Mouse (Mus musculus) common myeloid progenitor, adult 5-6 weeks (primary cell): ENCODE data around the gene Fthl17d. TPM values are rescaled to one million over a fixed set of nuclear protein-coding genes. Genes with fewer than 3 reads are reported as not detected.
"Not testable (repeated sequence)": the region's sequence is repeated elsewhere in the genome, so short reads cannot be mapped to it uniquely, and the experiment has no call there.

Experiments
- ATAC-seq: replicated peaks from 2 replicates; pipeline ENCODE4 v1.8.0; 2016; ENCODE audit warnings: low read depth, mild to moderate bottlenecking, moderate TSS enrichment, inconsistent platforms; ENCODE audit not compliant: poor library complexity, severe bottlenecking
- total RNA-seq: library from RNA; stranded (forward); fragments of 200-1000, 187-1606 nt; gene quantifications from 2 replicates; pipeline ENCODE4 v1.2.3, GENCODE M21; 2017

The Fthl17d gene
- not detected in 2 replicates for total RNA-seq

DNA sequence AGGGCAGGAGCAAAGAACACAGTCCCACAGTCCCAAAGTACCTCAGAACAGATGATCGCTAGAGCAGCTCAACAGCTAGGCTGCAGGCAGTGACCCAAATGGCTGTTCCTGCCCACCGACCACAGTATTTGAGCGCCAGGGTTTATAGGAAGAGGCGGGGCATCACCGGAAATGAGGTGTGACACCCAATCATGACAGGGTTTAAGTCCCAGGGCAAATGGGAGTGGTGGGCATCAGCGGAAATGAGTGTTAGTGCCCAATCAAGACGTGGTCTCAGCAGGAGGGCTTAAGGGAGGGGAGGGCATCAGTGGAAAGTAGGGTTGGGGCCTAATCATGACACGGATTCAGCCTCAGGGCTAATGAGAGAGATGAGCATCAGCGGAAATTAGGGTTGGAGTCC, at the start of gene Fthl17d:
Gene Fthl17d, minus strand, starts transcription at position 101 of the 400 bp plus-strand sequence.
- not testable (repeated sequence) for ATAC-seq

DNA sequence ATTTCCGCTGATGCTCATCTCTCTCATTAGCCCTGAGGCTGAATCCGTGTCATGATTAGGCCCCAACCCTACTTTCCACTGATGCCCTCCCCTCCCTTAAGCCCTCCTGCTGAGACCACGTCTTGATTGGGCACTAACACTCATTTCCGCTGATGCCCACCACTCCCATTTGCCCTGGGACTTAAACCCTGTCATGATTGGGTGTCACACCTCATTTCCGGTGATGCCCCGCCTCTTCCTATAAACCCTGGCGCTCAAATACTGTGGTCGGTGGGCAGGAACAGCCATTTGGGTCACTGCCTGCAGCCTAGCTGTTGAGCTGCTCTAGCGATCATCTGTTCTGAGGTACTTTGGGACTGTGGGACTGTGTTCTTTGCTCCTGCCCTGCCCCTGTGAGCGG, 46.6 kb upstream of the Fthl17d start, which contains the start of gene Fthl17e:
Gene Fthl17e, plus strand, starts transcription at position 301 of the 400 bp plus-strand sequence.
- ATAC-seq = not testable (repeated sequence)

DNA sequence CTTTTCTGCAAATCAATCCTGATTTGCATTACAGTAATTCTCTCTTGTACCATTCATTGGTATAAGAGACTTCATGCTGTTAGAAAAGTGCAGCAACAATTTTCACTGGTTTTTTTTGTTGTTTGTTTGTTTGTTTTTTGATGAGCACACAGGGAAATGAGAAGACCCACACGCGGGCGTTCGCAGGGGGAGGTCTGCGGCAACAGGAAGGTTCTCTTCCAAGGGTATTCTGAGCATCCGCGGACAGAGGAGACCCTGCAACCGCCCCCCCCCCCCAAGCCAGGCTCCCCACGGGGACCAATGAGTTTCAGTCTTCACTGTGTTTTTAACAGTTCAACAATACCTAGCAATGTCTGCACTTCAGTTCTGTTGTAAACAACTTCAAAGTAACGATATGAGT, 32.9 kb upstream of the Fthl17d start:
- no peak for ATAC-seq

DNA sequence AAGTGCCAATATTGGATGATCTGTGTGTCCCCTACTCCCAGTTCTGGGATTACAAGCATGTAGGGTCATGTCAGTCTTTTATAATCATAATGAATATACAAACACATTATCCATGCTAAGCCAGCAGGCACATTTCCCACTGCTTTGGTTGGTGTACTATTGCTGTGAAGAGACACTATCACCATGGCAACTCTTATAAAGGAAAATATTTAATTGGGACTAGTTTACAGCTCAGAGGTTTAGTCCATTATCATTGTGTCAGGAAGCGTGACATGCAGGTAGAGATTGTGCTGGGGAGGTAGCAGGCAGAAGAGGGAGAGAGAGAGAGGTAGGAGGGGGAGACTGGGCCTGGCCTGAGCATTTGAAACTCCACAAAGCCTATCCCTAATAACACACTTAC, 29.5 kb upstream of the Fthl17d start:
- ATAC-seq = no peak

DNA sequence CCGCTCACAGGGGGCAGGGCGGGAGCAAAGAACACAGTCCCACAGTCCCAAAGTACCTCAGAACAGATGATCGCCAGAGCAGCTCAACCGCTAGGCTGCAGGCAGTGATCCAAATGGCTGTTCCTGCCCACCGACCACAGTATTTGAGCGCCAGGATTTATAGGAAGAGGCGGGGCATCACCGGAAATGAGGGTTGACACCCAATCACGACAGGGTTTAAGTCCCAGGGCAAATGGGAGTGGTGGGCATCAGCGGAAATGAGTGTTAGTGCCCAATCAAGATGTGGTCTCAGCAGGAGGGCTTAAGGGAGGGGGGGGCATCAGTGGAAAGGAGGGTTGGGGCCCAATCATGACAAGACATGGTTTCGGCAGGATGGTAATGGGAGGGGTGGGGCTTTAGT, 10.1 kb downstream of the Fthl17d start, which contains the start of gene Fthl17c:
Gene Fthl17c, minus strand, starts transcription at position 101 of the 400 bp plus-strand sequence.
- not testable (repeated sequence) for ATAC-seq

DNA sequence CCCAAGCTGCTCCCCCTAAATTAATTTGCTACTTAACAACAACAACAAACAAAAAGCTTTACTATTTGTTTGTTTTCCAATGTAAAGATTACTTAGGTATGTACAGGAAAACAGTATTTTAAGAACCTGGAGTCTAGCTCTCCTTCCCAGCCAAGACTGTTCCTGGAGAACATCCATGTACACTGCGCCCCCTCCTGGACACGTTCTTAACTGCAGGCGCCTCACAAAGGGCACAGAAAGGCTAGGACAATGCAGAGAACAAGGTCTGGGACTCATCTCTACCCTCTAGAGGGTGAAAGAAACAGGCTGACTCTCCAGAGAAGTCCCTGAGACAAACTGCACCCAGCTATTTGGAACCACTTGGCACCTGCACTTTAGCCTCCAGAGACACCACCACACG, 21.9 kb downstream of the Fthl17d start:
- not testable (repeated sequence) for ATAC-seq

DNA sequence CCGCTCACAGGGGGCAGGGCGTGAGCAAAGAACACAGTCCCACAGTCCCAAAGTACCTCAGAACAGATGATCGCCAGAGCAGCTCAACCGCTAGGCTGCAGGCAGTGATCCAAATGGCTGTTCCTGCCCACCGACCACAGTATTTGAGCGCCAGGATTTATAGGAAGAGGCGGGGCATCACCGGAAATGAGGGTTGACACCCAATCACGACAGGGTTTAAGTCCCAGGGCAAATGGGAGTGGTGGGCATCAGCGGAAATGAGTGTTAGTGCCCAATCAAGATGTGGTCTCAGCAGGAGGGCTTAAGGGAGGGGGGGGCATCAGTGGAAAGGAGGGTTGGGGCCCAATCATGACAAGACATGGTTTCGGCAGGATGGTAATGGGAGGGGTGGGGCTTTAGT, 23.7 kb downstream of the Fthl17d start, which contains the start of gene Fthl17b:
Gene Fthl17b, minus strand, starts transcription at position 101 of the 400 bp plus-strand sequence.
- ATAC-seq = not testable (repeated sequence)

DNA sequence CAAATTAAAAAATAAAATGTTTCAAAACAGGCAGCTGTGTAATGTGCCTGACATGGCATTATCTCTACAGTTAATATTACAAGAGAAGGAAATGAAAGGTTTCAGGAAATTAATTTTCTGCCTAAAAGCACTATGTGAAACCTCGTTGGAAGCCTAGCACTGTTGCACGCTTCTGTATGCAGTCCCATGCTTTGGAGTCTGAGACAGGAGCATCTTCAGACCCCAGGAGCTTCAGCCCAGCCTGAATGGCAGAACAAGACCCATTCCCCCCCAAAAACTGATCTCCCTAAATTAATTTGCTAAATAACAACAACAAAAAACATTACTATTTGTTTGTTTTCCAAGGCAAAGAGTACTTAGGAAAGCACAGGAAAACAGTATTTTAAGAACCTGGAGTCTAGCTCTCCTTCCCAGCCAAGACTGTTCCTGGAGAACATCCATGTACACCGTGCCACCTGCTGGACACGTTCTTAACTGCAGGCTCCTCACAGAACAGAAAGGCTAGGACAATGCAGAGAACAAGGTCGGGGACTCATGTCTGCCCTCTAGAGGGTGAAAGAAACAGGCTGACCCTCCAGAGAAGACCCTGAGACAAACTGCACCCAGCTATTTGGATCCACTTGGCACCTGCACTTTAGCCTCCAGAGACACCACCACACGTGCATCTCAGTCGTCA, 38.3 kb downstream of the Fthl17d start:
- ATAC-seq = peak; percentile 63; the same call in 1 of the 2 replicates

DNA sequence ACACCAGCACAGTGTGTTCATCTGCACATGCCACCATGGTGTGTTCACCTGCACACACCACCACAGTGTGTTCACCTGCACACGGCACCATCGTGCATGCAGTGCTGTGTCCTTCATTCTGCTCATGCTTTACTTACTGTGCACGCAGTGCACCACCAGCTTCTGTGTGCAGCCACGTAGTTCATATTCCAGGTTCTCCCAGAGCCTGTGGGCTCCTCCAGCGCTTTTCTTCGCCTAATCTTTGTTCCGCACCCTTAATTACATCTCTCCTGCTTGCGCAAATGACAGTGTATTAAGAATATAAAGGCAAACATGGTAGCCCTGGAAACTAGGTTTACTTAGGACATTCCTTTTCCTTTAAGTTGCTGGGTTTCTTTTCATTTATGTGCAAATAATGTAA, 42.5 kb downstream of the Fthl17d start:
- ATAC-seq = no peak

Other genes starting within 250 kb of the Fthl17d start
- not detected in 2 replicates for gene Ssx9, start 238.3 kb downstream of the Fthl17d start, total RNA-seq
- not detected in 2 replicates for gene Ssxb5, start 183.1 kb downstream of the Fthl17d start, total RNA-seq
- gene Gm6592, start 142.8 kb downstream of the Fthl17d start, total RNA-seq = not detected in 2 replicates
- gene Gm5751, start 112.5 kb downstream of the Fthl17d start, total RNA-seq = not detected in 2 replicates
- 1.5 TPM in 1 of 2 replicates, not detected in the other for gene B630019K06Rik, start 94.4 kb downstream of the Fthl17d start, total RNA-seq
- not detected in 2 replicates for gene Fthl17b, start 23.8 kb downstream of the Fthl17d start, total RNA-seq
- gene Fthl17c, start 10.2 kb downstream of the Fthl17d start, total RNA-seq = not detected in 2 replicates
- not detected in 2 replicates for gene Fthl17e, start 46.7 kb upstream of the Fthl17d start, total RNA-seq
- not detected in 2 replicates for gene Fthl17f, start 76.3 kb upstream of the Fthl17d start, total RNA-seq
- not detected in 2 replicates for gene 4930402K13Rik, start 117.8 kb upstream of the Fthl17d start, total RNA-seq
- gene Lancl3, start 213.1 kb upstream of the Fthl17d start, total RNA-seq = 0.14 TPM in 1 of 2 replicates, not detected in the other